Mouse (Mus musculus): ENCODE data around the gene Phykpl. TPM values are rescaled to one million over a fixed set of nuclear protein-coding genes. Genes with fewer than 3 reads are reported as not detected.
A peak's percentile ranks its signal among the peaks of the same experiment; 100 is the strongest.

The Phykpl gene
- polyA plus RNA-seq, 1 experiment: 8.1 TPM

DNA sequence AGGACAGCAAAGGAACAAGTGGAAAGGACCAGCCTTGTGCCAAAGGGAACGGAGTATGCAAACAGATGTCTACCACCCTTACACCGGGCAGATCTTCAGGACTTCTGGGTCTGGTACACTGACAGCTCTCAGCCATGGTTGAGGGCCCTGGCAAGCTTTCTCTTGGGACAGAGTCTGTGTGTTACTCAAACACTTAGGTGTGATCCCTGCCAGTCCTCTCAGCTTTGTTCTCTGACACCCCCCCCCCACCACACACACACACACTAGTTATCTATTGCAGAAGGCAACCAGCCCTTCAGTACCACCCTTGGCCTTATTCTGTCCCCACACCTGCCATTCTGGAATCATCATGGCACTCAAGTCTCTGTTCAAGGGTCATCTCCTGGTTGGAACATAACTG lies 37.2 kb downstream of the Phykpl start:
- no peaks in the 10 kb centered on the region for H3K9me3 ChIP-seq (replicated peaks; ENCODE audit: control insufficient read depth, insufficient read depth, low read length, poor library complexity, severe bottlenecking)
- no peaks in the 10 kb centered on the region for H3K27me3 ChIP-seq (ENCODE audit: control insufficient read depth, insufficient read depth, low read length, poor library complexity, severe bottlenecking)
- H3K4me3 ChIP-seq (ENCODE audit: low read depth, low read length): no peak overlapping the region
- TF ChIP-seq EP300 (IDR thresholded peaks at IDR 0.05; ENCODE audit: insufficient read depth, low read depth, low read length) (no peak), POLR2A (IDR thresholded peaks at IDR 0.05; ENCODE audit: insufficient read depth, low read length) (no peak), CTCF (IDR thresholded peaks at IDR 0.05; ENCODE audit: low read depth, low read length) (no peak)
- H3K27ac ChIP-seq (ENCODE audit: insufficient read depth, low read length): no peak overlapping the region
- H3K9ac ChIP-seq (ENCODE audit: low read depth, poor library complexity, severe bottlenecking): peak overlapping the region; percentile 96; the same call in 1 of the 2 replicates
- H3K36me3 ChIP-seq (ENCODE audit: control insufficient read depth, insufficient read depth, low read length, poor library complexity, severe bottlenecking): peaks cover 49% of the 10 kb centered on the region
- H3K4me1 ChIP-seq (ENCODE audit: control insufficient read depth, insufficient read depth, low read length): no peaks in the 10 kb centered on the region

DNA sequence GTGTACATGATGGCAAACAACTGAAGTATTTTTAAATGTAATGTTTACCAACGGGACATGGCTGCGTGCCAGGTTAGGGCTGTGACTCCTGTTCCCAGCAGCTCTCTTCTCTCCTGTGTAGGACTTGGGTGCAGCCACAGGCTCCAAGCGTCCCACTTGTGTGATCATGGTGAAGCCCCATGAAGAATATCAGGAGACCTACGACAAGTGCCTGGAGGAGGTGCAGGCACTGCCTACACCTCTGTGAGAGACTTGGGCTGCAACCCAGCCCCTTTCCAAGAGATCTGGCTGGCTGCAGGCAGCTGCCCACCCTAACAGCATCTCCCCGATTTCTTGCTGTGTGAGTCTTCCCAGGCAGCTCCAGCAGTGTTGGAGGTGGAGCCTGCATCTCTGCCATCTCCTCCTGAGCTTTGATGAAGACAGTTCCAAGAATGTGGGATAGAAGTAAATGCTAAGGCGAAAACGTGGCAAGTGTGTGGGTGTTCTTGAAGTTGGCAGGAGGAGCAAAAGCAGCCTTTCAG lies 38.5 kb downstream of the Phykpl start:
- H3K36me3 ChIP-seq (ENCODE audit: control insufficient read depth, insufficient read depth, low read length, poor library complexity, severe bottlenecking): peaks cover 61% of the 10 kb centered on the region
- H3K27me3 ChIP-seq (ENCODE audit: control insufficient read depth, insufficient read depth, low read length, poor library complexity, severe bottlenecking): no peaks in the 10 kb centered on the region
- H3K9ac ChIP-seq (ENCODE audit: low read depth, poor library complexity, severe bottlenecking): no peak overlapping the region
- H3K27ac ChIP-seq (ENCODE audit: insufficient read depth, low read length): no peak overlapping the region
- H3K4me1 ChIP-seq (ENCODE audit: control insufficient read depth, insufficient read depth, low read length): no peaks in the 10 kb centered on the region
- TF ChIP-seq POLR2A (IDR thresholded peaks at IDR 0.05; ENCODE audit: insufficient read depth, low read length) (no peak), CTCF (IDR thresholded peaks at IDR 0.05; ENCODE audit: low read depth, low read length) (no peak), EP300 (IDR thresholded peaks at IDR 0.05; ENCODE audit: insufficient read depth, low read depth, low read length) (no peak)
- H3K4me3 ChIP-seq (ENCODE audit: low read depth, low read length): no peak overlapping the region
- H3K9me3 ChIP-seq (replicated peaks; ENCODE audit: control insufficient read depth, insufficient read depth, low read length, poor library complexity, severe bottlenecking): no peaks in the 10 kb centered on the region

DNA sequence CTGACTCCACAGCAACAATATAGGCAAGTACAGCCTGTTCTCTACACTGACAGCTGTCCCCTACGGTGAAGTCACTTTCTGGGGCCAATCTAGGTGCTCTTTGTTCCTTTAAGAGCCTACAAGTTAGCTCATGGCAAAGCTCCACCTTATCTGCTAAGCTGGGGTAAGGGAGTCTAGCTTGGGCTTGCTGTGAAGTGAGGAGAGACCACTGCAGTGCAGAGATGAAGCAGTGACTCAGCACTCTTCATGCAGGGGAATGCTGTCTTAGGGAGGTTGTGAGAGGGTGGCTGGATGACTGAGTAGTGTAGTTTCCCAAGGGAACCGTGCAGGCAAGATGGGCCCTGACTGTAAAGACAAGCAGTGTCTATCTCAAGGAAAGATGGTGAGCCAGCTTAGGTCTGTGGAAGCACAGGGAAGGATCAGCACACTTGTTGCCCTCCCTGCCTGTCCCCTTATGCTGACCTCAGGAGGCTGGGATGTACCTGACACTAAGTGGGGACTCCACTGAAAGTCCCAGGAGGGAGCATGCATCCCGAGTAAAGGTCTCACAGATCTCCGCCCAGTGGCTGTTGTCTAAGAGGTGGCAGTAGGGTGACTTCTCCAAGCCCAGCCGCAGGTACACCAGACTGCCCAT lies 40.7 kb downstream of the Phykpl start:
- H3K4me3 ChIP-seq (ENCODE audit: low read depth, low read length): no peak overlapping the region
- TF ChIP-seq POLR2A (IDR thresholded peaks at IDR 0.05; ENCODE audit: insufficient read depth, low read length): no peak
- no peak for TF ChIP-seq CTCF (IDR thresholded peaks at IDR 0.05; ENCODE audit: low read depth, low read length)
- no peak for TF ChIP-seq EP300 (IDR thresholded peaks at IDR 0.05; ENCODE audit: insufficient read depth, low read depth, low read length)
- no peaks in the 10 kb centered on the region for H3K27me3 ChIP-seq (ENCODE audit: control insufficient read depth, insufficient read depth, low read length, poor library complexity, severe bottlenecking)
- peak overlapping the region; percentile 76 for H3K27ac ChIP-seq (ENCODE audit: insufficient read depth, low read length)
- no peak overlapping the region for H3K9ac ChIP-seq (ENCODE audit: low read depth, poor library complexity, severe bottlenecking)
- no peaks in the 10 kb centered on the region for H3K9me3 ChIP-seq (replicated peaks; ENCODE audit: control insufficient read depth, insufficient read depth, low read length, poor library complexity, severe bottlenecking)
- peaks cover 72% of the 10 kb centered on the region for H3K36me3 ChIP-seq (ENCODE audit: control insufficient read depth, insufficient read depth, low read length, poor library complexity, severe bottlenecking)
- H3K4me1 ChIP-seq (ENCODE audit: control insufficient read depth, insufficient read depth, low read length): no peaks in the 10 kb centered on the region

DNA sequence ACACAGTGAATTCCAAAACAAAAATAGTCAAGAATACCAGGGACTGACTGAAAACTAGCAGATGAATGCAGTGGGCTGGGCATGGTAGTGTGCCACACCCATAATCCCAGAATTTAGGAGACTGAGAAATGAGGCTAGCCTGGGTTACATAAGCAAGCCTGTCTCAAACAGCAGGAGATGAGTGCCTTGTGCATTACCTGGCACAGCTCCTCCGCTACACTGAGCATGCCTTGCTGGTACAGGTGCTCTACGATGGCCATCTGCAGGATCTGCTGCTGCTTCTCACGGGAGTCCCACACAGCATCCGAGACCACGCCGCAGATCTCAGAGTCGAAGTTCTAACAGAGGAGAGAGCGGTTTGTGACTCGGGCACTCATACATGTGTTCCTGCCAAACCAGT lies 42.9 kb downstream of the Phykpl start:
- no peaks in the 10 kb centered on the region for H3K27me3 ChIP-seq (ENCODE audit: control insufficient read depth, insufficient read depth, low read length, poor library complexity, severe bottlenecking)
- H3K36me3 ChIP-seq (ENCODE audit: control insufficient read depth, insufficient read depth, low read length, poor library complexity, severe bottlenecking): peaks cover 61% of the 10 kb centered on the region
- H3K27ac ChIP-seq (ENCODE audit: insufficient read depth, low read length): no peak overlapping the region
- H3K4me3 ChIP-seq (ENCODE audit: low read depth, low read length): no peak overlapping the region
- H3K9me3 ChIP-seq (replicated peaks; ENCODE audit: control insufficient read depth, insufficient read depth, low read length, poor library complexity, severe bottlenecking): no peaks in the 10 kb centered on the region
- no peak overlapping the region for H3K9ac ChIP-seq (ENCODE audit: low read depth, poor library complexity, severe bottlenecking)
- no peaks in the 10 kb centered on the region for H3K4me1 ChIP-seq (ENCODE audit: control insufficient read depth, insufficient read depth, low read length)
- no peak for TF ChIP-seq CTCF (IDR thresholded peaks at IDR 0.05; ENCODE audit: low read depth, low read length)
- no peak for TF ChIP-seq EP300 (IDR thresholded peaks at IDR 0.05; ENCODE audit: insufficient read depth, low read depth, low read length)
- TF ChIP-seq POLR2A (IDR thresholded peaks at IDR 0.05; ENCODE audit: insufficient read depth, low read length): no peak

DNA sequence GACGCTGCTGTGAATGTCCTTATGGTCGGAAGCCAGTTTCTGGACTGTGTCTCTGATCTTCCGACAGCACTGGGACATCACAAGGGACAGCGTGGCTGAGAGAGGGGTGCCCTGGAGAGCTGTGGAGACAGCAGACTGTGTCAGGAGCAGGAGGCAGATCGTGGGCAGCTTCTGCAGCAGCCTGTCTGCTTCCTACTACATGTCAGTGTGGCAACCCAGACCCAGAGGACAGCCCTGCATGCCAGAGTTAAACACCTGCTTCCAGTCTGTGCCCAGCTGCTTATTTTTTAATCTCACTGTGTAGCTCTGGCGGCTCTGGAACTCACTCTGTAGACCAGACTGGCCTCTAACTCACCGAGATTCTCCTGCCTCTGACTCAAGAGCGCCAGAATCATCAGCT lies 43.4 kb downstream of the Phykpl start:
- peaks cover 59% of the 10 kb centered on the region for H3K36me3 ChIP-seq (ENCODE audit: control insufficient read depth, insufficient read depth, low read length, poor library complexity, severe bottlenecking)
- no peaks in the 10 kb centered on the region for H3K4me1 ChIP-seq (ENCODE audit: control insufficient read depth, insufficient read depth, low read length)
- H3K27ac ChIP-seq (ENCODE audit: insufficient read depth, low read length): no peak overlapping the region
- no peak overlapping the region for H3K4me3 ChIP-seq (ENCODE audit: low read depth, low read length)
- H3K9me3 ChIP-seq (replicated peaks; ENCODE audit: control insufficient read depth, insufficient read depth, low read length, poor library complexity, severe bottlenecking): no peaks in the 10 kb centered on the region
- H3K9ac ChIP-seq (ENCODE audit: low read depth, poor library complexity, severe bottlenecking): no peak overlapping the region
- TF ChIP-seq EP300 (IDR thresholded peaks at IDR 0.05; ENCODE audit: insufficient read depth, low read depth, low read length) (no peak), CTCF (IDR thresholded peaks at IDR 0.05; ENCODE audit: low read depth, low read length) (no peak), POLR2A (IDR thresholded peaks at IDR 0.05; ENCODE audit: insufficient read depth, low read length) (no peak)
- no peaks in the 10 kb centered on the region for H3K27me3 ChIP-seq (ENCODE audit: control insufficient read depth, insufficient read depth, low read length, poor library complexity, severe bottlenecking)

DNA sequence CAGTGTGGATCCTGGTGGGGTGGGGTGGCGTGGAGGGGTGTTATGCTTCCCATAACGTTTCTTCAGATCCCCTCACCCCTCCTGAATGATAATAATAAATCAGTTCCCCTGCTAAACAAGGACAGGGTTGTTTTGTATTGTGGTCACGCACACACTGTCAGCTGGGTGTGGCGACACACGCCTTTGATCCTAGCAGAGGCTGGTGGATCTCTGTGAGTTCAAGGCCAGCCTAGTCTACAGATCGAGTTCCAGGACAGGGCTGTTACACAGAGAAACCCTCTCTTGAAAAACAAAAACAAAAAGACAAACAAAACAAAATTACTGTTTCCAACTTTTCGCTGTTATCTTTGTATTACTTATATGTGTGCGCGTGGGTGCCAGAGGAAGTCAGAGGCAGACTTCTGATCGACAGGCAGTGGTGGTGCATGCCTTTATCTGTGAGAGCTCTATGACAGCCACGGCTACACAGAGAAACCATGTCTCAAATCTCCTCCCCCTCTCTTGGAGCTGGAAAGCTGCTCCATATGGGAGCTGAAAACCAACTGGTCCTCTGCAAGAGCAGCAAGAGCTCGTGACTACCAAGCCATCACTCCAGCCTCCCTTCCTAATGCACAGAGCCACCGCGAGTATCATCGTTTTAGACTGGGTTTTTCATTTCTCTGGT lies 45.2 kb downstream of the Phykpl start:
- peaks cover 40% of the 10 kb centered on the region for H3K36me3 ChIP-seq (ENCODE audit: control insufficient read depth, insufficient read depth, low read length, poor library complexity, severe bottlenecking)
- TF ChIP-seq EP300 (IDR thresholded peaks at IDR 0.05; ENCODE audit: insufficient read depth, low read depth, low read length) (no peak), CTCF (IDR thresholded peaks at IDR 0.05; ENCODE audit: low read depth, low read length) (no peak), POLR2A (IDR thresholded peaks at IDR 0.05; ENCODE audit: insufficient read depth, low read length) (no peak)

More for the DNA sequence above, 45.2 kb downstream of the Phykpl start:
- H3K27me3 ChIP-seq (ENCODE audit: control insufficient read depth, insufficient read depth, low read length, poor library complexity, severe bottlenecking): no peaks in the 10 kb centered on the region
- no peak overlapping the region for H3K4me3 ChIP-seq (ENCODE audit: low read depth, low read length)
- no peak overlapping the region for H3K27ac ChIP-seq (ENCODE audit: insufficient read depth, low read length)
- no peaks in the 10 kb centered on the region for H3K4me1 ChIP-seq (ENCODE audit: control insufficient read depth, insufficient read depth, low read length)
- no peak overlapping the region for H3K9ac ChIP-seq (ENCODE audit: low read depth, poor library complexity, severe bottlenecking)
- H3K9me3 ChIP-seq (replicated peaks; ENCODE audit: control insufficient read depth, insufficient read depth, low read length, poor library complexity, severe bottlenecking): no peaks in the 10 kb centered on the region
